Mouse (Mus musculus): ENCODE measurements around the gene Was. TPM values are rescaled to one million over a fixed set of nuclear protein-coding genes. Genes with fewer than 3 reads are reported as not detected.
"Not testable (repeated sequence)": the region's sequence is repeated elsewhere in the genome, so short reads cannot be mapped to it uniquely, and the experiment has no call there.

The Was gene
- polyA plus RNA-seq, 1 experiment from 2014 or later, result 0.44 TPM

GRCm38 (mm10) chrX:8115275-8115674 lies 25.0 kb upstream of the Was start:
- Histone ChIP-seq H3K36me3 (ENCODE audit: control insufficient read depth, insufficient read depth, low read length) (no peaks in the 10 kb centered on the region), H3K4me3 (ENCODE audit: low read depth, low read length) (no peak overlapping the region), H3K27me3 (ENCODE audit: control insufficient read depth, insufficient read depth, low read length) (no peaks in the 10 kb centered on the region), H3K9me3 (ENCODE audit: control insufficient read depth, low read length) (no peaks in the 10 kb centered on the region), H3K4me2 (ENCODE audit: low read depth, severe bottlenecking) (no peak overlapping the region), H3K4me1 (ENCODE audit: control insufficient read depth, insufficient read depth, low read length) (no peaks in the 10 kb centered on the region), H3K9ac (ENCODE audit: low read length) (no peak overlapping the region), H3K27ac (replicated peaks; ENCODE audit: low read depth, low read length) (no peak overlapping the region)
- WGBS, result 82% methylated on average over 4 of the region's 4 CpGs
- ATAC-seq (ENCODE audit: insufficient number of reproducible peaks, low FRiP score, low TSS enrichment, low read depth) (no peak), DNase-seq (ENCODE audit: low spot score) (no peak)

GRCm38 (mm10) chrX:8105019-8105418 lies 14.7 kb upstream of the Was start:
- Histone ChIP-seq H3K27me3 (ENCODE audit: control insufficient read depth, insufficient read depth, low read length) (no peaks in the 10 kb centered on the region), H3K27ac (replicated peaks; ENCODE audit: low read depth, low read length) (no peak overlapping the region), H3K4me3 (ENCODE audit: low read depth, low read length) (no peak overlapping the region), H3K4me2 (ENCODE audit: low read depth, severe bottlenecking) (no peak overlapping the region), H3K4me1 (ENCODE audit: control insufficient read depth, insufficient read depth, low read length) (0 out of 2 replicates have a peak, but pooled peaks cover 2% of the 10 kb centered on the region), H3K9ac (ENCODE audit: low read length) (no peak overlapping the region), H3K9me3 (ENCODE audit: control insufficient read depth, low read length) (no peaks in the 10 kb centered on the region), H3K36me3 (ENCODE audit: control insufficient read depth, insufficient read depth, low read length) (no peaks in the 10 kb centered on the region)
- DNase-seq (ENCODE audit: low spot score), result no peak
- 95% methylated on average over 3 of the region's 3 CpGs for WGBS
- no peak for ATAC-seq (ENCODE audit: insufficient number of reproducible peaks, low FRiP score, low TSS enrichment, low read depth)

GRCm38 (mm10) chrX:8102213-8102668 lies 11.9 kb upstream of the Was start:
- ATAC-seq (ENCODE audit: insufficient number of reproducible peaks, low FRiP score, low TSS enrichment, low read depth) (no peak), DNase-seq (ENCODE audit: low spot score) (no peak)
- Histone ChIP-seq H3K36me3 (ENCODE audit: control insufficient read depth, insufficient read depth, low read length) (no peaks in the 10 kb centered on the region), H3K27me3 (ENCODE audit: control insufficient read depth, insufficient read depth, low read length) (no peaks in the 10 kb centered on the region), H3K4me3 (ENCODE audit: low read depth, low read length) (no peak overlapping the region), H3K9me3 (ENCODE audit: control insufficient read depth, low read length) (no peaks in the 10 kb centered on the region), H3K9ac (ENCODE audit: low read length) (no peak overlapping the region), H3K27ac (replicated peaks; ENCODE audit: low read depth, low read length) (no peak overlapping the region), H3K4me1 (ENCODE audit: control insufficient read depth, insufficient read depth, low read length) (0 out of 2 replicates have a peak, but pooled peaks cover 2% of the 10 kb centered on the region), H3K4me2 (ENCODE audit: low read depth, severe bottlenecking) (no peak overlapping the region)
- 72% methylated on average over 7 of the region's 7 CpGs for WGBS

GRCm38 (mm10) chrX:8101017-8101416 lies 10.7 kb upstream of the Was start:
- DNase-seq (ENCODE audit: low spot score) (peak; percentile 70), ATAC-seq (ENCODE audit: insufficient number of reproducible peaks, low FRiP score, low TSS enrichment, low read depth) (no peak)
- Histone ChIP-seq H3K4me3 (ENCODE audit: low read depth, low read length) (no peak overlapping the region), H3K4me2 (ENCODE audit: low read depth, severe bottlenecking) (no peak overlapping the region), H3K4me1 (ENCODE audit: control insufficient read depth, insufficient read depth, low read length) (0 out of 2 replicates have a peak, but pooled peaks cover 2% of the 10 kb centered on the region), H3K36me3 (ENCODE audit: control insufficient read depth, insufficient read depth, low read length) (no peaks in the 10 kb centered on the region), H3K27me3 (ENCODE audit: control insufficient read depth, insufficient read depth, low read length) (no peaks in the 10 kb centered on the region), H3K9me3 (ENCODE audit: control insufficient read depth, low read length) (no peaks in the 10 kb centered on the region), H3K27ac (replicated peaks; ENCODE audit: low read depth, low read length) (no peak overlapping the region), H3K9ac (ENCODE audit: low read length) (no peak overlapping the region)
- 23% methylated on average over 3 of the region's 3 CpGs for WGBS

GRCm38 (mm10) chrX:8099435-8099834 lies 9.1 kb upstream of the Was start:
- whole genome bisulfite sequencing, result 66% methylated on average over 4 of the region's 4 CpGs
- no peak for ATAC-seq (ENCODE audit: insufficient number of reproducible peaks, low FRiP score, low TSS enrichment, low read depth)
- H3K4me3 ChIP-seq (ENCODE audit: low read depth, low read length), result no peak overlapping the region
- 0 out of 2 replicates have a peak, but pooled peaks cover 2% of the 10 kb centered on the region for H3K4me1 ChIP-seq (ENCODE audit: control insufficient read depth, insufficient read depth, low read length)
- no peak for DNase-seq (ENCODE audit: low spot score)
- H3K36me3 ChIP-seq (ENCODE audit: control insufficient read depth, insufficient read depth, low read length), result no peaks in the 10 kb centered on the region
- H3K4me2 ChIP-seq (ENCODE audit: low read depth, severe bottlenecking), result no peak overlapping the region
- no peak overlapping the region for H3K9ac ChIP-seq (ENCODE audit: low read length)
- no peaks in the 10 kb centered on the region for H3K9me3 ChIP-seq (ENCODE audit: control insufficient read depth, low read length)
- no peak overlapping the region for H3K27ac ChIP-seq (replicated peaks; ENCODE audit: low read depth, low read length)
- no peaks in the 10 kb centered on the region for H3K27me3 ChIP-seq (ENCODE audit: control insufficient read depth, insufficient read depth, low read length)

GRCm38 (mm10) chrX:8096787-8097242 lies 6.5 kb upstream of the Was start:
- no peak overlapping the region for H3K27ac ChIP-seq (replicated peaks; ENCODE audit: low read depth, low read length)
- DNase-seq (ENCODE audit: low spot score) (peak; percentile 92), ATAC-seq (ENCODE audit: insufficient number of reproducible peaks, low FRiP score, low TSS enrichment, low read depth) (peak; percentile 95)
- H3K4me3 ChIP-seq (ENCODE audit: low read depth, low read length), result peak overlapping the region; percentile 12; the same call in 1 of the 2 replicates
- no peaks in the 10 kb centered on the region for H3K27me3 ChIP-seq (ENCODE audit: control insufficient read depth, insufficient read depth, low read length)
- 12% methylated on average over 19 of the region's 19 CpGs for WGBS
- H3K36me3 ChIP-seq (ENCODE audit: control insufficient read depth, insufficient read depth, low read length), result no peaks in the 10 kb centered on the region
- no peak overlapping the region for H3K9ac ChIP-seq (ENCODE audit: low read length)
- H3K4me2 ChIP-seq (ENCODE audit: low read depth, severe bottlenecking), result peak overlapping the region; percentile 31; the same call in 1 of the 2 replicates
- 0 out of 2 replicates have a peak, but pooled peaks cover 2% of the 10 kb centered on the region for H3K4me1 ChIP-seq (ENCODE audit: control insufficient read depth, insufficient read depth, low read length)
- no peaks in the 10 kb centered on the region for H3K9me3 ChIP-seq (ENCODE audit: control insufficient read depth, low read length)

- 28% methylated on average over 20 of the region's 48 CpGs for WGBS
- H3K9me3 ChIP-seq (ENCODE audit: control insufficient read depth, low read length); H3K36me3 ChIP-seq (ENCODE audit: control insufficient read depth, insufficient read depth, low read length); H3K4me1 ChIP-seq (ENCODE audit: control insufficient read depth, insufficient read depth, low read length); H3K27ac ChIP-seq (replicated peaks; ENCODE audit: low read depth, low read length); DNase-seq (ENCODE audit: low spot score); H3K9ac ChIP-seq (ENCODE audit: low read length); H3K27me3 ChIP-seq (ENCODE audit: control insufficient read depth, insufficient read depth, low read length); H3K4me3 ChIP-seq (ENCODE audit: low read depth, low read length): not testable (repeated sequence)
- ATAC-seq (ENCODE audit: insufficient number of reproducible peaks, low FRiP score, low TSS enrichment, low read depth), result peak; percentile 93
- H3K4me2 ChIP-seq (ENCODE audit: low read depth, severe bottlenecking), result peak overlapping the region; percentile 40; the same call in 1 of the 2 replicates
Observed at GRCm38 (mm10) chrX:8096068-8096786, 5.9 kb upstream of the Was start.

GRCm38 (mm10) chrX:8095546-8095945 lies 5.2 kb upstream of the Was start:
- Histone ChIP-seq H3K4me2 (ENCODE audit: low read depth, severe bottlenecking) (peak overlapping the region; percentile 40; the same call in 1 of the 2 replicates), H3K27ac (replicated peaks; ENCODE audit: low read depth, low read length) (no peak overlapping the region), H3K9ac (ENCODE audit: low read length) (no peak overlapping the region), H3K4me3 (ENCODE audit: low read depth, low read length) (no peak overlapping the region), H3K9me3 (ENCODE audit: control insufficient read depth, low read length) (no peaks in the 10 kb centered on the region), H3K27me3 (ENCODE audit: control insufficient read depth, insufficient read depth, low read length) (no peaks in the 10 kb centered on the region), H3K4me1 (ENCODE audit: control insufficient read depth, insufficient read depth, low read length) (no peaks in the 10 kb centered on the region), H3K36me3 (ENCODE audit: control insufficient read depth, insufficient read depth, low read length) (no peaks in the 10 kb centered on the region)
- WGBS, result 91% methylated on average over 9 of the region's 10 CpGs
- ATAC-seq (ENCODE audit: insufficient number of reproducible peaks, low FRiP score, low TSS enrichment, low read depth), result no peak
- DNase-seq (ENCODE audit: low spot score), result no peak
